Mouse (Mus musculus) right cerebral cortex, adult 2 months (tissue): ENCODE measurements around the gene Pprc1.
A peak's percentile ranks its signal among the peaks of the same experiment; 100 is the strongest.

Source experiments
- DNase-seq, 2 experiments: peaks; one replicate each; pipeline ENCODE4 v3.0.0; 2021 to 2022; ENCODE audit warnings: low spot score in 2 of 2

Gene Pprc1

DNA sequence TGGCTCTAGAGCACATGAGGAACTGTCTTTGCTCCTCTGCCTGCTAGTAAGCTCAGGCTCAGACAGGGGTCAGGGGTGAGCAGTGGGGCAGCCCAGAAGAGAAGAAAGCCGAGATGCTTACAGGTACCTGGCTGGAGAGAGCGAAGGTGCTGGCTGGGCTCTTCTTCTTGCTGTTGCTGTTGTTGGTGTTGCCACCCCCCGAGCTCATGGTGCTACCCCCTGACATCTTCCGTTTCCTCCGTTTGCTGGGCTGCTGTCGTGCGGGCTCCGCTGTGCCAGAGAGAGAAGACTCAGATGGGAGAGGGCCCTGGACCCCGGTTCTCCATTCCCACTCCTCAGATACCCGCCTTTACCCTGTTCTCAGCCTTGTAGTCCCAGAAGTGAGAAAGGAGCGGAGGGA lies 10.8 kb upstream of the Pprc1 start:
- no peak for DNase-seq

DNA sequence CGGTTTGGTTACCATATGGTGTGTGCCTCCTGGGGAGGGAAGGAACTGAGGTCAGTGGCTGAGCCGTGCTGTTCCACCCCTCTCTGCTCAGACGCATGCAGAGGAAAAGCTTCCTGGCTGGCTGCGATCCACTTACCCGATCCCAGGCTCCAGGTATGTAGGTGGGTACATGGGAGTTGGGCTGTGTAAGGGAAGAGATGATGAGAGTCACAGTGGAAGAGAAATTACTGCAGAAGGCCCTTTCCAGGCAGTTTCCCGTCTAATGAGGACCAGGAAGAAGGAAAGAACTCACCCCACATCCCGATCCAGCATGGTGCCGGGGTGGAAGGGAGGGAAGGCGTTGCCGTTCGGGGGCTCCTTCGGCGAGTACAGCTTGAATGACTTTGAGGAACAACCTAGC lies 8.7 kb upstream of the Pprc1 start:
- no peak for DNase-seq

DNA sequence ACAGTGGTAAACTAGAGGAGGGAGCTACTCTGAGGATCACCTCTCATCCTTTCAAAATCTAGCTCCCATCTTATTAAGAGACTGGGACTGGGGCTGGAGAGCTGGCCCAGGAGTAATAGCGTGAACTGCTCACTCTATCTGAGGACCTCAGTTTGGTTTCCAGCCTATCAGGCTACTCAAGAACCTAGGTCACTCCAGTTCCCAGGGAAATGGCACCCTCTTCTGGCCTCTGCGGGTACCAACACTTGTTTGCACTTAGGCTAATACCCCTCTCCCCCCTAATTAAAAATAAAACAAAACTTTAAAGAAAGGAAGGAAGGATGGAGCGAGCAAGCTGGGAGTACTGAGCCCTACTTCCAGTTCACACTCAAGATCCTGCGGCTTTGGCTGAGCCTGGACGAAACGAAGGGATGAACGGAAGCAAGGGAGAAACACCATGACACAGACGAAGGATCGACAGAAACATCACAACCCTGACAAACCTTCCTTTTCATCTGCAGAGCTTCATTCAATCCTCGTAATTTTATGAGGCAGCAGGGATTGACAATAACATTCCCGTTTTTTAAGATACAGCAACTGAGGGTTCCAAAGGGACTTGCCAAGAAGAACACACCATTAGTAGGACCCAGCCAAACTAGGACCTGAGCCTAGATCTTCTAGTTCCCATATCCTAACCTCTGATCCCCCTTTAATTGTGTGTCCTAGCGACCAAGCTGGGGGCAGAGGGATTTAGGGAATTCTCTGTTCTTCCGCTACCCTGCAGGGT lies 8.0 kb upstream of the Pprc1 start:
- no peak for DNase-seq

DNA sequence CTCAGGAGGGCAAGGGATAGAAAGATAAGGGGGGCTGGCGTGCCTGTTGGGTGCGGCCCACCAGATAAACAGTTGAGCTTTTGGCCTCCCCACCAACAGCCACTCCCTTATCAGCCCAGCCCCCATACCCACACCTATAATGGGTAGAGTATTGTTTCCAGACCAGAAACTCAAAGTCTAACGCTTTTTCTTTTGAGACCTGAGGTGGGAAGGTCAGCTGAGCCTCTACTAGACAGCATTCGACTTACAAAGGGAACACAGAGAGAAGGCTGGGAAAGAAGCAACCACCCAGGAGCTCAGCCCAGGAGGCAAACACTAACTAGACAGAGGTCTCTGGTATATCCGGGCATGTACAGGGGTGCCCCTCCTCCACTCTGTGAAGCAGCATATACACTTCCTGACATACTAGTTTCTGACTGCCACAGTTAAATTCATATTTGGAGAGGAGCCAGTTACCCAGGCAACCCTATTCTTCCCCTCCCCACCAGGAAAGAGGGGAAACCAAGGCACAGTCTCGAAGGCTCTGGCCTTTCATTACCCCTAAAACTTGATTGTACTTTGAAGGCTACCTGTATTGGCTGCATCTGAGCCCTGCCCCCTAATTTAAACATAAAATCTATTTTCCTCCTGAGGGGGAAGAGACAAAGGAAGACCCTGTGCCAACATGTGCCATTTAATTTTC lies 7.3 kb upstream of the Pprc1 start:
- no peak for DNase-seq

DNA sequence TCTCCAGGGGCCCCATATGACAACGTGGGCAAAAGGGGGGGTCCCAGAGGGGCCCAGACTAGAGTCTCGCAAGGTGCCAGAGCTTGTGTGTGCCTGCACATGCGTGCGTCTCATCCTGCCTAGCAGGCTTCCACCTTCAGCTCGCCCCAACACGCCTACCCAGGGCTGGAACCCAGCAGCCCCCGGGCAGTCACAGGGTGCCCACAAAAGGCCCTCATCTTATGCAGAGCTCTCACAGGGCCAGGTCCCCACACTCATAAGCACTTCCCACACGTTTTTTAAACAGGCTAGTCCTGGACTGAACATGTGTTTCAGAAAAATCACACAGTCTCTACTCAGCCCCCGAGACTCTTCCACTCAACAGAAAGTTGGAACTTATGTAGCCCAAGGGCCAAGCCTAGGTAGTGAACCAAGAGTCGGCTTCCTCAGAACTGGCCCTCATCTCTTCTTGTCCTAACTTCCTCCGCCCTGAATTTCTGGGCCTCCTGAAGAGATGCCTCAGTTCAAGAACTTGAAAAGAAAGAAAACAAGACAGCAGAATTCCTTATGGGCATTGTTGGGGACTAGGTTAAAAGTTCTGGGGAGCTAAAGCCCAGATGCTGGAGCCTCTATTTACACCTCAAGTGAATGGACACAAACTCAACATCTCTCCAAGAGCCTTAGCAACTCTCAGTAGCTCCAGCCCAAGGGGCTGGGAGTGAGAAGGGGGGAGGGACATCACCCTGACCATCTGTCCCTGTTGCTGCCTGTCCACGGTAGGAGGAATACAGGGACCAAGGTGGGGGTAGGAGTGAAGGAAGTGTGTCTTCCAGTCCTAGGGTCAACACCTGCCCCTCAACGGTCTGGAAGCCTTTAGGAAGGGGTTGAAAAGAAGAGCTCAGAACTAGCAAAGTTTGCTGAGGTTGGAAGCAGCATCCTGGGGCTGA lies 6.5 kb upstream of the Pprc1 start:
- no peak for DNase-seq

DNA sequence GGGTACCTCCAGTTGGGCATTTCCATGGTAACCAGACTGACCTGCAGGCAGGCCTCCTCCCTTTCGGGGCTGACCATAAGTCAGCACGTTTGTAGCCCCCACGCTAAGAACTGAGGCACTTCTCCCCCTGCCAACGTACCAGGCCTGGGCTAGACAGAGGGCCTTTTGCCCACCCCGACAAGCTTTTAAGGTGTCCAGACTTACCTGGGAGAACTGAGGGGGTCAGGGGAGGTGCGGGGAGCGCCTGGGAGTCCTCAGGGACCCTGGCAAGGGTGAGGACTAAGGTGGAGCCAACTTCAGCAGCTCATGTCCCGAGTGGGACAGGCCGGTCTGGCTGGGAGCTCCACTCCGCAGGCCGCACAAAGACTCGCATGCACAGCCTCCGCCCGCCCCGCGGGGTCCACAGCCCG lies 5.8 kb upstream of the Pprc1 start:
- no peak for DNase-seq

DNA sequence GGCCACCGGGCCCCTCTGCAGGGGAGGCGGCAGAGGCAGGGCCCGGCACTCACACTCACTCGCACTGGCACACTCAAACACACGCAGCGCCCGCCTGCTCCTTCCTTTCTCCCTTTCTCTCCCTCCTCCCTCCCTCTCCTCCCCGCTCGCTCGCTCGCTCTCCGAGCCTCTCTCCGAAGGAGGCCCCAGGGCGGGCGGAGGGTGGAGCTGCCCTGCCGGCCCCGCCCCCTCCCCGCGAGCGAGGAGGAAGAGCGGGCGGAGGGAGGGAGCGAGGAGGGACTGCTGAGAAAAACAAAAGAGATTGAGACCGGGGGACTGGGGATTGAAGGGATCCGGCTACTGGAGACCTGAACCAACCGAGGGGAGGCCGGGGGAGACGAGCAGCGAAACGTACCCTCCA lies 5.2 kb upstream of the Pprc1 start:
- DNase-seq: peak; percentile 75

DNA sequence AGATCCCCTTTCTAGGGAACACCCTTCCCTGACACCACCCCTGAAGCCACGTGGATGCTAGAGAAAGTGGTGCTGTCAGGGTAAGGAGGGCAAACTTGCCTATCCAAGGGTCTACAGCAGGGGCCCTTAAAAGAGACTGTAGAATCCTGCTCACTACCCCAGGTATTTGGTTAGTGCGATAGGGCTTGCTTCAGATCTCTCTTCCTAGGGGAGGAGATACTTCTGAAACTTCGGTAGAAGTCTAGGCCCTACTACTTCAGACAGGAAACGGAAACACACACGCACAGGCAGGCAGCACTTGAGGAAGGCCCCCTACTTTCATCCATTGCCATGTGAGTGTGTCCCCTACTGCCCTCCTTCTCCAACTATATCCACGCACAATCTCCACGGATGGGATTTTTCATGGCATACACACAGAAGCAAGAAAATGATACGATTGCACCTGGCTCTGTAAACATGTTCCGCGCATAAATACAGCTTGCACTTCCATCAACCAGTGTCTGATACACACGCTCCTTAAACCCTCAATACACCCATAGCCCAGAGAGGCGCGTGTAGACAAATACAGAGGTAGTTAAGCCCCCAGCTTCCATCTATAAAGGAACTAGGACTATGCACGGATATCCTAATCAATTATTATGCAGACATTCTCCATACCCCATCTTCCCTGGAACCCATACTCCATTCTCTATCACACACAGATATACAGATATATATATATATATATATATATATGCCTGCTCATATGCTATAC lies 4.4 kb upstream of the Pprc1 start:
- DNase-seq: no peak

DNA sequence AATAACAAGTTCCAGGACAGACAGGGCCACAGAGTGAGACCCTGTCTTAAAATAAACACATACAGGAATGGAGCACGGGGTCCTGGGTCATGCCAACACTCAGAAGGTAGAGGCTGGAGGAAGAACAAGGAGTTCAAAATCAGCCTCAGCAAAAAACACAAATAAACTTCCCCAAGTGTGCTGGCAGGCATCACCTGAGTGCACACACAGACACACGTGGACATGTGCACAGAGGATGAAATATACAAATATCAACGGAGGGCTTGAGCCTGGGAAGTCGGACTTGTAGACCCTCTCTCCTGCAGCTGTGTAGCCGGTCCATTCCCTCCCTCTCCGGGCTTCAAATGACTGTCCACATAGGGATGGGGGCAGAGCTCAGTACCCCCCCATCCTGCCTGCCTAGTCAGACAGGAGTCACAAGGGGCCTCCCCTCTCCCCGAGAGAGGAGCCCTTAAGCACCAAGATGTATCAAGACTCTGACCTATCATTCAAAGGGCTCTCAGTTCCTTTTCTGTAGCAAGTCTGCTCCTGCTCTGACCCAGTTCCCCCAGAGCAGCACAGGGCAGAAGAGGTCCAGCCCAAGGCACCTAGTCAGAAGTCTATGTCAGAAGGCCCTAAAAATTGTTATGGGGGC lies 3.3 kb upstream of the Pprc1 start:
- DNase-seq: no peak

DNA sequence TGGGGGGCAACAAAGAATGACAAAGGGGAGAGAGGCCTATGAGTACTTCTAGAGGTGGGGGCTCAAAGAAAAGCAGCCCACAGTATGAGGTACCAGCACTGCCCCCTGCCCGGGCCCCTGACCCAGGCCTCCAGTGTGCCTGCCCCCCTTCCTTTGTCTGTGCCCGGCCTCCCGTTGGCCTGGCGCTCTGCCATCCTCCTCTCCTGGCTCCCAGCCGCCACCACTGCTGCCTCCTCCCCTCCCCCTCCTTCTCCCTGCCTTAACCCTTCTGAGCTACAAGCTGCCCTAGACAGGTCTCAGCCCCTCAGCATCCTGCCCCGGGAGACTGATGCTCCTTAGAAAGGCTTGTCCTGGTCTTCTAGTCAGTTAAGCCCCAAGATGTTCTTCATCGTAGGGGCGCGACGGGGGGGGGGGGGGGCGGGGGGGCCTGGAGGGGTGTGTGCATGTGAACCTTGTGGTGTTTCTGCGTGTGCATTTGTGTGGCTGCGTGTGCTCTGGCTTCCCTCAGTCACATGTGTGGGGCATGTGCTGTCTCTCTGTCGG lies 2.7 kb upstream of the Pprc1 start:
- DNase-seq: peak; percentile 60 to 71

DNA sequence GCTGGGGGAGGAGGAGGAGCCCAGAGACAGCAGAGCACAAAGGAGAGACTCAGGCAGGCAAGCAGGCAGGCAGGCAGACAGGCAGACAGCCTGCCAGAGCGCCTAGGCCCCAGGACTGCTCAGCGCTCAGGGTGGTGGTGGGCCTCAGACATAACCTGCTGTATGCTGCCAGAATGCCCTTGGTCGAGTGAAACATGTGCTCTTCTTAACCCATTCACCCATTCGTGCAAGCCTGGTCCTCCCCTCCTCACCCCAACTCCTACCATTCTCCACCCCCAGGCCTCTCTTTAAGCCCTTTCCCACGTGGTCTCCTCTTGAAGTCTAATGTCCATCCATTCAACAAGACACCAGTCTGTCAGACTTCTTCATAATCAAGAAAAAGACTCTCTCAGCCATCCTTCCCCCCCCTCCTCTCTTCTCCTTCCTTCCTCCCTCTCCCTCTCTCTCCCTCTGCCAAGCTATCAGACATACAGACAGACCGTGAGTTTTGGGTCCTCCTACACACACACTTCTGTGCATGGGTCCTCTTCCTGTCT lies 2.1 kb upstream of the Pprc1 start:
- peak; percentile 57 to 67 for DNase-seq

DNA sequence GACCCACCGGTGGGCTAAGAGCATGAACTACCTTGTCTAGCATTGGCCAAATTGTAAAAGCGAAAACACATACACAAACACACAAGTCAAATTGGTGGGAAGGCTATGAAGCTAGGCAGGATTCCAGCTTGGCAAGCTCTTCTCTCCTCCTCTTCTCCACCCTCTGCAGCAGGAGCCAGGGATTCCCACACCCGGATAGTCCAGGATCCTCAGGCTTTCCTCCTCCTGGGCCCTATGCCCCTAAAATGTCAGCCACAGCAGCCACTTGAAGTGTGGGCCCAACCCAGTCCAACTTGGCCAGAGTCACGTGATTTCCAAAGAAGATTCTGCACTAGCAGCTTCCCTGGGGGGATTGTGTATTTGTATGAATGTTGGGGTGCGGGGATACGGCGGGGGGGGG lies 1.3 kb upstream of the Pprc1 start:
- no peak for DNase-seq

DNA sequence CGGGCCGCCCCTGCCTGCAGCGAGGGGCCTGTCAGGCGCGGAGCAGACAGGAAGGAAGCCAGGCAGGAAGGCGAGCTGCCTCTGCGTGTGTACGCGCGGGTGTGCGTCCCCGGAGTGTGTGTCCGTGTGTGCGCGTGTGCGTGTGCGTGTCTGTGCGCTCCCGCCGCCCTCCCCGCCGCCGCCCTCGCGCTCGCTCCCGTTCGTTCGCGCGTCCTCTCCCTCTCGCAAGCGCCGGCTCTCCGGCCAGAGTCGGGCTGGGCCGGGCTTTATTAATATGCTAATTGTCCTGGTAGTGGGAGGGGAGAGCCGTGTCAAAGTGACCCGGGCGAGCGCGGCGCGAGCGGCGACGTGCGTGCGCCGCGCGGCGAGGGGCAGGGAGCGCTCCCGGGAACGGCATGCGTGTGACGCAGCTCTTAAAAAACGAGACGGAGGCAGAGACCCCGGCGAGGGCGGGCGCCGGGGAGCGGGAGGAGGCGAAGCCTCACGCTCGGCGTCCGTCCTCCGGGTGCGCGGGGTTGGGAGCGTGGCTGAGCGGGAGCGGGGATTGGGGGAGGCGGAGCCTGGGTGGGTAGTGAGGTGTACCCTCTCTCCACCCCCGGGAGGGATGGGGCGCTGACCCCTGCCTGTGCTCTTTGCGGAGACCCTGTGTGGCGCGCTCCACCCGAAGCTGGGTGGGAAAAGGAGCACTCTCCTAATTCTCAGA lies 458 bp downstream of the Pprc1 start, which contains the start of gene Ldb1:
TSS of gene Ldb1 (minus strand) at position 222 of the 703 bp plus-strand sequence.
- peak; percentile 78 to 79 for DNase-seq

DNA sequence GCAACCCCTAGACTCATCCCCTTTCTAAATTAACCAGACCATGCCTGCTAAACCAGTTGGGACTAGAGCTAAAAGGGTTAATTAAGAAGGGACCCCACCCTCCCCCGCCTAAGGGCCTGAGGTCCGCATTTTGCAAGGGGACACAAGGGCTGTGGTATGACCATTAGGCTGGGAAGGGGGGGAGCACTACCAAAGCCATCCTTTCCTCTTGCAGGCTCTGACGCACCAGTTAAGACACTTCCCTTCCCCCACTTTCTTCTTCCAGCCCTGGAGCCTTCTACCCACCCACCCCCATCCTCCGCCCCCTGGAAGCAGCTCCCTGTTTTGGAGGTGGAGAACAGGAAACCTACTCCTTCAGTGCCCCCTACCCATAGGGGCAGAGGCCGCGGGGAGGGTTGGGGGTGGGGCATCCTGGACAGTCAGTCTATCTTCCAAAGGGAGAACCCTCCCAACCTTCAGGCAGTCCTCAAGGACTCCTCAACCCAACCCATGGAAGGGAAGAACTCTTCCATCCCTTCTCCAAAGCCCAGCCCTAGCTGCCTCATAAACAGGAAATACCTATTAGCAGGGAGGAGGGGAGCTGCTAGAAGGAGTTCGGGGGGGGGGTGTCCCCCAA lies 1.1 kb downstream of the Pprc1 start:
- peak; percentile 50 to 66 for DNase-seq

DNA sequence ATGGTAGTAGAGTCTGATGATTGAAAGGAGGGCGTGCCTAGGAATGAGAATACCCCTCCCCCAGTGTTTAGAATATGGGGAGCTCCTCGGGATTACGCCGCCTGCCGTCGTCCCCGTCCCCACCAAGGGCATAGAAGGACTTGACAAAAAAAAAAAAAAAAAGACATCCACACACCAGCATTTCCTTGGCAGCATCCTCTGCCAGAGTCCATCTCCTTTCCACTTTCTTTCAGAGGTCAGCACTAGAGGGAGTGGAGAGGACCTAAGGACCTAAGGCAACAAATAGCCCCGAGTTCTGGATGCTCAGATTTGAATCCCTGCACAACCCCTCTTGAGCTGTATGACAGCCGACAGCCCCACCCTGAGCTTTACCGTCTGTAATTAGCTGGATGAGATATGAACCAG lies 1.9 kb downstream of the Pprc1 start:
- no peak for DNase-seq

DNA sequence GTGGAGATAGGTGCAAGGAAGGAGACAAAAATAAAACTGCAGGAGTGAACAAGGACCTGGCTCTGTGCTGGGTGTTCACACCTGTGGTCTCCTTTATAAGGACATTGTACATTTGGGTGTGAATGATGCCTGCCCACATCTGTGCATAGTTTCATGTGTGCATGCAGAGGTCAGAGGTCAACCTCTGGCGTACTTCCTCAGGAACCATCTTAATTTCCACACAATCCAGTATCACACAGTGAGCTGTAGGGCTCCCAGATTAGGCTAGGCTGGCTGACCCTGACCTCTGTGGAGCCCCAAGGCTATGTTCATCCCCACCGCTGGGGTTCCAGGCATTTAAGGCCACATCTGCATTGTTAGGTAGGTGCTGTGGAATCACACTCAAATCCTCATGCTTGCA lies 2.7 kb downstream of the Pprc1 start:
- DNase-seq: no peak

DNA sequence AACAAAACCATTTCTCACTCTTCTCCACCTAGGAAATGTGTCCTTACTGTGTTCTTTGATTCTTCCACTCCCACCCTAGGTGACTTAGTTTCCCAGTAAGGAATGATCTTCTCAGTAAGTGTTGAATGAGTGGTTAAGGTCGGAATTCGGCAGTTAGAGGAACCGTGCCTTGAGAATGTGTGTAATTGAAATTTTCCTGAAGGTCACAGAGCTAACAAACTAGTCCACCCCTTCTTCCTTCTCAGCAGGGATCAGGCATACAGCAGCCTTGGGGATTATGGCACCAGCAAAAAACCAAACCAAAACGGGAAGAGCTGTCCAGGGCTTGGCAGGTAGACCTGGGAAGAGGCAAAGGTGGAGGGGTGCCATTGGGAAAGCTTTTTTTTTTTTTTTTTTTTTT lies 4.4 kb downstream of the Pprc1 start:
- DNase-seq: no peak

DNA sequence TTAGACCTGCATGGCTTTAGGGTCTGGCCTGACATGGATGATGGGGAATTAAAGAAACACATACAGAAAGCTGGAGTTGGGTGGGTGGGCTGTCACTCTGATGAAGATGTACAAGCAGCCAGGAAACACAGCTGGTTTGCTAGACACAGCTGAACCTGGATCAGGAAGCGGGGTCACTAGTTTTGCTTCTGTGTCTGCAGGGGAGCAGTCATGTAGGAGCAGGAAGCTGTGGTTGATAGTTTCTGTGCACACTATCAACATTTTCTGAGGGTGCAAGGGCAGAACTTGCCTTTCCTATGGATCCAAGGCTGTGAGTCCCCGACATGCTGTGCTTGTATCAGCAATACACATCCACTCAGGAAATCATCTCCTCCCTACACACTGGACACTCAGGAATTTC lies 5.8 kb downstream of the Pprc1 start:
- no peak for DNase-seq

DNA sequence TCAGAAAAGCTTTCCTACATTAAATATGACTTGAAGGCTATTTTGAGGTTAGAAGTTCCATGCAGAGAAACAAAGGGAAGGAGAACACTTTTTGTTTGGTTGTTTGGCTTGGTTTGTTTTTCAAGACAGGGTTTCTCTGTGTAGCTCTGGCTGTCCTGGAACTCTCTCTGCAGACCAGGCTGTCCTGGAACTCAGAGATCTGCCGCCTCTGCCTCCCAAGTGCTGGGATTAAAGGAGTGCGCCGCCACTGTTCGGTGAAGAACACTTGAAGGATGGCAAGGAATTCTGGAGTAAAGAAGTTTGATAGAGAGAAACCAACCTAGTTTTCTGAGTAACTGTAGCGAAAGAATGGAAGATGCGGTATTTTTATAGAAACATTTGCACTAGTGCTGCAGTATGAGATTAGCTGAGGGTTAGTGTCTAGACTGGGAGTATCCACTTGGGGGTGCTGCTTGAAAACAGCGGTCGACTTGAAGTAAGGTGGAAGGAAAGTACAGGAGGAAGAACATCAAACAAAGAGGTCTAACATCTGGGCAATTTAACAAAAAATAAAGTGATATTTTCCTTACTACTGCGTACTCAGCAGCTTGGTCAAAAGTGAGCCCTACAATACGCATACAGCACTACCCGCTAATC lies 11.2 kb downstream of the Pprc1 start:
- no peak for DNase-seq
